Mouse (Mus musculus) testis, adult 2 months (tissue): ENCODE data around the gene Cacna1b.

ENCODE experiments used
- CTCF ChIP-seq: fragments of 200-500 bp; IDR thresholded peaks from 2 replicates; pipeline ENCODE4 v1.5.1; 2012; ENCODE audit warnings: low read depth, mild to moderate bottlenecking, inconsistent platforms, low read length, moderate library complexity; ENCODE audit not compliant: control insufficient read depth, insufficient read depth, insufficient replicate concordance
- POLR2A ChIP-seq: fragments of 200-500 bp; IDR thresholded peaks from 2 replicates; pipeline ENCODE4 v1.6.1; 2012; ENCODE audit warnings: low read depth, mild to moderate bottlenecking, inconsistent platforms, low read length, moderate library complexity; ENCODE audit not compliant: control insufficient read depth

- TF ChIP-seq CTCF = no peak
- TF ChIP-seq POLR2A = no peak
These were observed 57.0 kb downstream of the Cacna1b start for GRCm38 (mm10) chr2:24705929-24706328.
